Mouse (Mus musculus) thymus, adult 18-20 months (tissue): Measurements from ENCODE around the gene Ptchd4.

ENCODE experiments used
- DNase-seq, 2 experiments: peaks; one replicate each; pipeline ENCODE4 v3.0.0; 2022; ENCODE audit warnings: mixed read lengths in 2 of 2

Ptchd4 gene

DNA sequence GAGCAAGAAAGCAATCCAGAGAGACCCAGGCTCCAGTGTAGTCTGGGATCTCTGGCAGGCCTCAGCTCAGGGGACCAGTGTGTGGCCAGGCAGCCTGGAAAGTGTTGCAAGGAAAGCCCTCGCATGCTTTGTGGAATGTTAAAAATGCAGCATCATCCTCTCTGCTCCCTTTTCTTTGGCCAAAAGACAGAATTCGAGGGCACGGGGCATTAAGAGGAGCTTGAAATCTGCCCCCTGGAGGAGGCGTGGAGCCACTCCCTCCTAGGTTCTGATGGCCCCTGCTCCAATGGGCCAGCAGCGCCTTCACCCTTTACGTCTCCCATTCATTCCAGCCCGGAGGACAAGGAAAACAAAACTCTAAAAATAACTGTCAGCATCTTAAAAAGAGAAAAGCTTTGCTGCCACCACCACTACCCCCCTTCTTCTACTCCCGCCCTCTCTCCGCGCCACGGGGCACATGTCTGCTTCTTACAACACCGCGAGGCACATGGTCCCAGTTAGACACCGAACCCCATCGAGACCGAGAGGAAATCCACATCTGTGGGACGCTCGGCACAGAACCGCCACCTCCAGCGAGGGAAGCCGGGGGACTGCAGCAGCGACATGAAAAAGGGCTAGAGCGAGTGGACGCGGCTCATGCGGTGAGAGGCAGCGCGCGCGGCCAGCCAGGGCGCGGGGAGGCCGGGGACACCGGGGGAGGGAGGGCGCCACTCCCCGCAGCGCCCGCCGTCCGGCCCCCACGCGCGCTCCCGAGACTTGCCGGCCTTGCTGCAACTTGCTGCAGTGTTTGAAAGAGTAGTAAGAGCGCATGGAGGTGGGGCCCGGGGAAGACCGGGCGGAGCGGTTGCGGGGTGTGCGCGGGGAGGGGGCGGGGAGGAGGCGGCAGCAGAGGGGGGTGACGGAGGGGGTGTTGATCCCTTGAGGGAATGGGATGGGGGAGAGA is at the start of gene Ptchd4:
Gene Ptchd4, plus strand, starts transcription at position 279 of the 943 bp plus-strand sequence.
- DNase-seq = no peak

DNA sequence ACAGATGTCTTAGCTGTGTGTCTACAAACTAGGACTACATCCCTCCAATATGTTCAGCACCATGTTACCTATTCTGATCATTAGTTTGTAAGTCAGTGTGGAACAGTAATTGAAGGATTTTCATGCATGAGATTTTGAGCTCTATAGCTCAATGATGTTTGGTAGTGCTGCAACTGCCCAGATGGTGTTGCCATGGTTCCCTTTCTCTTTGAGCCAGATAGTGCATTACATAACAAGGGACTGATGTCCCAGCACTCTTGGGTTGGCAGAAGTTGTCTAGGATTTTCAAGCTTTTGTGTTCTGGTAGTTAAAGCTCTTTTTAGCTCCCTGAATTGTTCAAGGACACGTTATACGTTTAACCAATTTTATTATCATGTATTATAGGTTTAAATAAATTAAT is 38.9 kb upstream of the Ptchd4 start:
- DNase-seq = no peak

DNA sequence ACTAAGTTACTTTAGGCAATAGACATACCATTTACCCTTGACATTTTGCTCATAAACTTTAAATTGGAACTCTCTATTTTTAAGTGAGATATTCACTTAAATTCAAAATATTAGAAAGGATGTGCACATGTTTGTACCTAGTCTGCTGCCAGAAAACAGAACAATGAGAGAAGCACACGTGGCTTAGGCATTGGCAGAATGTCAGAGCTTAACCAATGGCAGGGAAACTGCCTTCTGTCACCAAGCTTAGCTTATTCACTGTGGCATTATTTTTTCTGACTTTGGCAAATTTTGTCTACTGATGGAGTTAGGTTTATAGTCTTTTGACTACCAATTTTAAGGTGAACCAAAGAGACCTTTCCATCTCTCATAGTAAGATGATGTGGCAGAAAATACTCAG is 31.4 kb upstream of the Ptchd4 start:
- DNase-seq = no peak

DNA sequence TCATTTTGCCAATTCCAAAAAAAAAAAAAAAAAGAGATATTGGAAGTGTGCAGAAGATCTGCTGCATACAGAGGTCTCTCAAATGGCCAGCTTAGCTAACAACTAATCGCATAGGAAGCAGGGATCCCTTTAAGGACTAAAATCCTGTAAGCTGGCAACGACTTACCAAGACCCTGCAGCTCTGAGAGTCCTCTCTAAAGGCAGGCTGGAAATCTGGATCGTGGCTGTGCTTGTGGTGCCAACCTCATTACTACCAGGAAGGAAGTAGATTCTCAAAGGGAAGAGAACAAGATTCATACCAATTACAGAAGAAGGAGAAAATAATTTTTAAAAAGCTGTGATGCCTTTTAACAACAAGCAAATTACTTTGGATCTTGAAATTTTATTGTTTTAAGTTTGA is 29.5 kb upstream of the Ptchd4 start:
- no peak for DNase-seq

DNA sequence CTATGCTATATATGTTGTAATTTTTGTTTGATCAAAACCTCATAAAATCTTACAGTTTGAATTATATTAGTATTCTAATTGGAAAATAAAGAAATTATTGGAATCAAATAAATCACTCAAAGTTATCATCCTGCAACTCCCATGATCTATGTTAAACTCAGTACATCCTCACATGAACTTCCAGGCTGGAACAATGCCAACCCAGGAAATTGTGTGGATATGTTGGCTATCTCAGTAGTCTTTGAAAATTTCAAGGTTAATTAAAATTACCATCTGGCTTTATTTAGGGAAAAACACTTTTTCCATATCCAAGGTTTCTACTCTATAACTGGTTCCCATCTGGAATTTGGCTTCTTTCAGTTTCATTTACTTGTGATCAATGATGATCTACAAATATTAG is 25.4 kb upstream of the Ptchd4 start:
- no peak for DNase-seq

DNA sequence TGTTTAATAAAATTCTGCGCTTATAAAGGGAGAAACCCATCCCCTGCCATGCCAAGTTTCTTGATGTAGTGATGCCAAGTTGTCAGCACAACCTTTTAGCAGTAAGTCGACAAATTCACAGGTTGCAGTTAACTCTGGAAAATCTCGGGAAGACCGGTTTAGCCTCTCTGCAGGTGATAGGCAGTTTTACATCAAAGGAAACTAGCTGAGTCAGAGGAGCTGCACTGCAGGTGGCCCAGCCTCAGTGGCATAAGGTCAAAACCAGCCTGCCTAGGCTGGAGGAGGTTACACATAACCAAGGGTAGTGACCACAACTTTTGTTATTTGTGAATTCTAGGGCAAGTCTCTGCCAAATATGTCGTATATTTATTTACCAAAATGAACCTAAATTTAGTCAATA is 24.0 kb upstream of the Ptchd4 start:
- DNase-seq = no peak

DNA sequence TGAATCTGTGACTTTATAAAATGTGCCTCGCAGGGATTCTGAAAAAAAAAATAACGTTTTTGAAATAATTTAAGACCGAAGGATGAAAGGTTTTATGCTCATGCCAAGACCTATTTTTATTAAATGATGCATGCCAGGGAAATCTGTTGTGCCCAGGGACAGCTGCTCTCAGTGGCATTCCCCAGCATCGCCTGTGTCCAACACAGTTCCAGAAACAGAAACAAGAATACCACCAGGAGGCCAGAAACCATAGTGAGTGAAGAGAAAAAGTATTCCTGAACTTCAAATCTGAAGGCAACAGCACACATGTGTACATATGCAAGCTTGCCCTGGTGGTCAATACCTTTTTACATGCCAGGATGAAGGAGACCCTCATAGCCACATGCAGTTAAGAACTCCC is 17.8 kb upstream of the Ptchd4 start:
- no peak for DNase-seq

DNA sequence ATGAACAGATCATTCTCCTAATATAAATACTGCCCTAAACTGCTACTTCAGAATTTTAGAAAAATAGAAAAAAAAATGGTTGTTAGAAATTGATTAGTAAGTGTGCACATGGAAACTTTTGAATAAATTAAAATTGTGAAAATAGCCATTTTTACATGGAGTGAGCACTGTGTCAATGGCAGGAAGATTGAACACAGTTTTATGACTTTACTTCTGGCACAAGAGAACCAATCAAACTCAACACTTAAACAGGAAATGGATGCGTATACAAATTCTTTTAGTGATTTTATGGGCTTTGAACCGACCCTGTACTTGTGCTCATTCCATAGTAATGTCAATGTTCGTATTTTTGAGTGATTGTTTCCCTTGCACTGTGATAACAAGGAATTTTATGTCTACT is 16.1 kb upstream of the Ptchd4 start:
- no peak for DNase-seq

DNA sequence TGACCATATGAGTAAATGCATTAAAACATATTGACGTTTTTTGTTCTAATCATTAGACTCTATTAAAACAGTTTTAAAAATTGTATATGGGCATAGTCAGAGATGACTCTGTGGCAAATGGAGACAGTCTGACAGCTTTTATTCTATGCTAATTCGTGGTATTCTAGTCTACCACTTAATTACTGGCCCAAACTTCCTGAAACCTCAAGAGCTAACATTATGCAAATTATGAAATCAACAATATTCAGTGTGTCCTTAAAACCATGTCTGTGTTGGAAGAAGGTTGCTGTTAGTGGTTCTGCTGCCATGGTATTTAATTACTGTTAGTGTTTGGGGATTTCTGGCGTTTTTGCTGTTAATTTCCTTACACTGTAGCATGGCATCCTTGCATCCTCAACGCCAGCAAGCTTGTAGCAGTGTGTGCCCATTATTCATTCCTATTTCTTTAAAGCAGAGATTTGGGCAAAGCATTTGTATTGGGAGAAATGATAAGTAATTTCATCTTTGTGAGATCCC is 12.6 kb upstream of the Ptchd4 start:
- no peak for DNase-seq

DNA sequence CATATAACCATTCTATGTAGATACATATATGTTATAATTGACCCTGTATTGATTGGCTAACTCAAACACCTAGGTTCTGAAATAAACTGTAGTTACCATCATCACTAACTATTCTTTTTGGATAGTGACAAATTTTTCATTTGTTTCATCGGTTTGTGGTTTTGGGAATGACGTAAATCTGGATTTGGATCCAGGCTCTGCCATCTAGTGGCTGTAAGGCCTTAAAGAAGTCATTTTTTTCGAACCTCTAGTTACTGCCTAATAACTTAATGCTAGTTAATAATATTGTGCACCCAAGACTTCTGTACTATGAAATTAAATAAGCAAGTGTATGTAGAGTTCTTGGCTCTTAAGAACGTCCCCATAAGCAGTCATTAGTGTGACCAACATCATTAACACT is 11.5 kb upstream of the Ptchd4 start:
- DNase-seq = no peak

DNA sequence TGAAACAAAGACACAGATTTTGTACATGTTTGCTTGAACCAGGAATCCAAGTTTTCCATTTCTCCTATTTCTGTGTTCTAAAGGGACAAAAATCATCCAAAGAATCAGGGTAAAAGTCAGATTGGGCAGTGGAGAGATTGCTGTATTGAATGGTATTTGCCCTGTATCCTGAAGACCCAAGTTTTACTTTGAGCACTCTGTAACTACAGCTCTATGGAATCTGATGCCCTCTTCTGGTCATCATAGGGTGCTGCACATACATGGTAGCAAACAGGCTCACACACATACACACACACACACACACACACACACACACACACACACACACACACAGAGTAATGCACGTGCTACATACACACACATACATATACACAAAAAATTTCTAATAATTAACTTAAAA is 8.7 kb upstream of the Ptchd4 start:
- no peak for DNase-seq

DNA sequence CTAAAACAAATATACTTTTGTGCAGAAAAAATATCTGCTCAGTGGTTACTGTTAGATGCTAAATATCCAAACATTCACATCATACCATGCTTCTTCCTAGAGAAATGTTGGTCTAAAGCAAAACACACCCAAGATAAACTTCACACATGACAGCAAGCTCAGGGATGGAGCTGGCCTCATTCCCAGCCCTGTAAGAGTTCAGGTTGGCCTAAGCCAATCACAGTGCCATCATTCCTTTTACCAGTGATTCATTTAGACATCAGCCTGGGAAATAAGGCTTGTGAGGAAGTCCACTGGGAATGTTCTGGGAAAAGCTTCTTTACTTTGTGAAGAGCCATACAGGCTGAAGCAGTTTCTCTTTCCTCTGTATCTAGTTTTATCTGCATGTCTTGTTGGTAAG is 5.6 kb upstream of the Ptchd4 start:
- DNase-seq = no peak

DNA sequence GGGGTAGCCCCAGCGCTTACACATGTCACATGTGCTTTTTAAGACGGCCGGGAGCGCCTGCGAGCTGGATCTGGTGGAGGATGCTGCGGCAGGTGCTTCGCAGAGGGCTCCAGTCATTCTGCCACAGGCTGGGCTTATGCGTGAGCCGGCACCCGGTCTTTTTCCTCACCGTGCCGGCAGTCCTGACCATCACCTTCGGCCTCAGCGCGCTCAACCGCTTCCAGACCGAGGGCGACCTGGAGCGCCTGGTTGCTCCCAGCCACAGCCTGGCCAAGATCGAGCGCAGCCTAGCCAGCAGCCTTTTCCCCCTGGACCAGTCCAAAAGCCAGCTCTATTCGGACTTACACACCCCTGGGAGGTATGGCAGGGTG is 850 bp downstream of the Ptchd4 start:
- DNase-seq = no peak

DNA sequence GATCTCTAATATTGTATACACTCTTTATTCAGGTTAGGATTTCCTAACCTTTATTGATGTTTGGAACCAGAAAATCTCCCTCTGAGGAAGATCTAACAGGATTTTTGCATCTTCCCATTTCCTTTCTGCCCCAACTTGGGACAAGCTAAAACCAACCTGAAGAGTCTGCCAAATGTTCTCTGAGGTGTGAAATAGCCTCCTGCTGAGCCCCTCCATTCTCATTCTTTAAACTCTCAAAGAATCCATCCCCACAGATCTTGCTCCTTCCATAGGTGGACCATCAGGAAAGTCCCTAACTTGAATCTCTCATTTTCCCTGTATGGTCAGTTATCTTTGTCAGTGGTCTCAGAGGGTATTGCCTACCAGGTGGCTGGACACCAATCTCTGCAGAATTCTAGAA is 20.0 kb downstream of the Ptchd4 start:
- DNase-seq = no peak

DNA sequence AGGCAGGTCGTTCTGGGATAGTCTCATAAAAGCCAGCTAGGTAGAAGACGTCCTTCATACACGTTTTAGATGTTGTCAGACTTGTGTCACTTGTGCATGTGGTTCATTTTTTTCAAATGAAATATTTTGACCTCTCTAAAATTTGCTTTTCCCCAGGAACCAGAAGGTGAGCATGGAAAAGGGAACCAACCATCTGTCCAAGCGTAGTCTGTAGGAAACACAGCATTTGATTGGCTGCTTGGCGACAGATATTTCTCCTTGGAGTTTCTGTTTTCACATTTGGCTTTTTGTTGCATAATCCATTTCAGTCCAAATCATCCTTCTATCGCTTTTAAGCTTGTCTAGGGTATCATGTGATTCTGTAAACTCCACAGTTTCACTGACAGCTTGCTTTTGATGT is 20.8 kb downstream of the Ptchd4 start:
- no peak for DNase-seq

DNA sequence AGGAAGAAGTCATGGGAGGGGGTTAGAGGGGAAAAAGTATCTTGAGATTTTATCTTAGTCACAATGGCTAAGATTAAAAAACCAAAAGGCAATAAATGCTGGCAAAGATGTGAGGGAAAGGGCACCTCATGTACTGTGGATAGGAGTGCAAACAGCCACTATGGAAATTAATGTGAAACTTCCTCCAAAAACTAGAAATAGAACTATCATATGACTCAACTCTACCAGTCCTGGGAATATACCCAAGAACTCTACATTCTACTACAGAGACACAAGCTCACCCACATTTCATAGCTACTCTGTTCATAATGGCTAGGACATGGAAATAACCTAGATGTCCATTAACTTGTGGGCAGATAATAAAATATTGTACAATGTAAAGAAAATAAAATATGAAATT is 30.3 kb downstream of the Ptchd4 start:
- no peak for DNase-seq

DNA sequence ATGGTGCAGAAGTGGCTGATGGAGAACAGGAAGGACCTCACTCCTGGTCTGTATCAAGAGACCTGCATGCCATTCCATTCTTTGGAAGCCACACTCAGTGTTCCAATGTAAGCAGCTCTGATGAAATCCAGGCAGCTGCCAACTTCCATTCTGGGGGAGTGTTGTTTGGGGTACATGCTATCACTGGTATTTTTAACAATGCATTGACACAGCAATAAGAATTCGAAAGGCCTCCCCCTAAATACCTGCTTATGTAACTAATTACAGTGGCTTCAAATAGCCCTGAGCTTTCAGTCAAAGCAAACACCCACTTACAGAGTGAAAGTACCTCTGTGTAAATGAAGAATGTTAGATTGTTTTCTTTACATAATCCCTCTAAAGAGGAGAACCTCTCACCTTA is 42.7 kb downstream of the Ptchd4 start:
- no peak for DNase-seq

DNA sequence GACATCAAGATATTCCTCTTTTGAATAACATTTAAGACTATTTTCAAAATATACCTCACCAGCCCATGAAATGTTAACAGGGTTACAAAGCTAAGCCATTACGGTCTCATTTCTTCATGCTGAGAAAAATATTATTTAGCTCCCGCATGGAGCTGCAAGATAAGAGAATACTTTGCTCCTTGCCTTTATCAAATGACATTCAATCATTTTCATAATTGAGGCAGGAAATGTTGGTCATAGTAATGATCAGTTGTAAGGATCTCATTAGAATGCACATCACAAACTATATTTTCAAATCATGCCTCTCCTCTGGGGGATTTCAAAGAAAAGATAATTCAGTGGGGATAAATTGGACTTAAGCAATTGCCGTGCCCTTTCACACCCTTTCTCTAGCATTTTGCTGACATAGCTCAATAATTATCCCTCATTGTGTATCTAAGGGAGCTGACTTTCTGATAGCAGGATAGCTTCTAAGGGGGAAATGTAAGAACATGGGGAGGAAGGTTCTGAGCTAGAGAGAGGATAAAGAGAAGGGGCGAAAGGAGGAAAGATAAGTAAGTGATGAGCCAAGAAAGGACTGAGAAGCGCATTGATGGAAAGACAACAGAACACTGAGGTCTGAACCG is 47.5 kb downstream of the Ptchd4 start:
- no peak for DNase-seq

DNA sequence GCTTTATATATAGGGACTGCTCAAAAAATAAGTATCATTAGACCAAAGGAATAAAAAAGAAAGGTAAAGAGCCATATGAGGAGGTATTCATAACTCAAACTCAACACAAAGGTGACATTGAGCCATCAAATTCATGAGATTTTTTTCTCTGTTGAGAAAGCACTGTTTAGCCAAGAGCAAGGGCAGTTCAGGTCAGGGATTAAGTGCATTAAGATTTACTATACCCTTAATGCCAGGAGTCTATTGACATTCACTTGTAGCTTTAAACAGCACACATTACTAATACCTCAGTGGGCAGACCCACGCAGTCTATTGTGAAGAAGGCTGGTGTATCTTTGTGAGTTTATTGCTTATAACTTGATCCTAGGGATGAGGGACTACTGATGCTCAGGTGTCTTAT is 49.0 kb downstream of the Ptchd4 start:
- no peak for DNase-seq

DNA sequence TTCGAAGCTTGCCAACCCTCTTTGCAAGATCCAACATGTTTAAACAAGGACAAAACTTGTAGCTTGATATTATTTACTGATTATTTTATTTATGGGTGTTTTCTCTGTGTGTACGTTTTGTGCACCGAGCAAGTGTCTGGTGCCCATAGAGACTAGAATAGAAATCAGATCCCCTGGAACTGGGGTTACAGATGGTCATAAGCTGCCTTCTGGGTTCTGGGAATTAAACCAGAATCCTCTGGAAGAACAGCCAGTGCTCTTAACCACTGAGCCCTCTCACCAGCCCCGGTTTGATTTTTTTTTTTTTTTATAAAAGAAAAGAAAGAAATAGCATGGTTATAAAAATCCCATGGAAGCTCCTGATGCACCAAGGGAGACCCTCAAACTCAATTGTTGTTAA is 59.1 kb downstream of the Ptchd4 start:
- DNase-seq = no peak

DNA sequence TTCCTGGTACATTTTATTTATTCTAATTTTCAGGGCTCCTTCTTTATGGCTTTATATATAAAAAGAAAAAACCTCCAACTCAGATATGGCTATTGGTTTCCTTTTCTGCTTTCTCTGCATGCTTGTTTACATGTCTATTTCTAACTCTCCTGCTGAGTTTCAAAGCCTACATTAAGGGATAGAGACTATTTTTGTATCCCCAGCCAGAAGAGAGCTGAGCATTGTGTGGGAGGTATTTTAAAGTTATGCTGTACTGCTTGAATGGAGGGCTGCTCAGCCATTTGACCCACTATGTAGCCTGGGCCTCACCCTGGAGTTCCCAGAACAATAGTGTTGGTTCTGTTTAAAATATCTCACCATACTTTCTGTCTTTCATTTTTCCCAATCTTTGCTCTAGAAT is 77.3 kb downstream of the Ptchd4 start:
- DNase-seq = no peak

DNA sequence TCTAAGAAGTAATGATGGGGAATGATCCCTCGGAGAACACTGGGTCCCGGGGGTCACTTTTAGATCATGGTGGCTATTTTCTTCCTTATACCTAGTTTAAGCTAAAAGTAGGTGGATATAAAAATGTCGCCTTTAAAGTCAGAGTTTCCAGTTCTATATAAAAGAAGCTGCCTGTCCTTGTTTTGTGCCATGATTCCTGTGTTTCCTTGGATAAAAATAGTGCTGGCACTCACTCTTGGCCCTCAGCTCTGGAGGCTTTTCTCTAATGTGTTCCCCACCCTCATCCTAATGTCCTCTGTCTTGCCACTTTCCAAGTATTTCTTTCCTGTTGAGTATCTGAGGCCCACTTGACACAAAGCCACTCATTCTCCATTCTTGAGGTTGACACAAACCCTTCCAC is 79.6 kb downstream of the Ptchd4 start:
- no peak for DNase-seq

DNA sequence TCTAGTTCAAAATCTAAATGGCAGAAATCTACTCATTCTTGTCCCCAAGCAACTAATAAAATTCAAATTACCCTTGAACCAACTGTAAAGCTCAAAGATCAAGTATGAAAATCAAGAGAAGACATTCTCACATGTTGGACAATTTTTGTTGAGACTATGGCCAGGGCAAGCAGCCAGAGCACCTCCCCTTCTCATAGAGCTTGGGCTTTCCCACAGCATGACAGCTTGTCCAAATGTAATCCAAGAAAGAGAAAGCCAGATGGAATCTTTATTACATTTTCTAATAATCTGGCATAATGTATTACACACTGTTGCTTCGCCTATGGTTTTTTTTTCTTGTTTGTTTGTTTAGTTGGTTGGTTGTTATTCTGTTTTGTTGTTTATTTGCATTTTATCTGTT is 102.7 kb downstream of the Ptchd4 start:
- no peak for DNase-seq

DNA sequence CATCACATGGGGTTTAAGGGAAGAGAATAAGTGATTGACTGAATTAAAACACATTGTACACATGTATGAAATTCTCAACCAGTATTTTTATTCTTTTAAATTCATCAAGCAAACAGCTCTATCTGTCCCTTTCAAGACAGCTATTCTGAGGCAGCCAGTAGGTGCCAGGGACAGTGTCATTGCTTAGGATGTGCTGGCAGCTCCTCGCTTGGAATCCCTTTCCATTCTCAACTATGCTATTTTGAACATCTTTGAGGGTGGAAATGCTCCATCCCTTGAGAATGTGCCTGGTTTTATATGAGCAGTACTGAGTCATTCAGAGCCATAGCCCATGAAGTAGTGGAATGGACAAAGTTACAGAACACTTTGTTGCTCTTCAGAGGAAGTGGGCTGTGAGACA is 112.2 kb downstream of the Ptchd4 start:
- DNase-seq = no peak

DNA sequence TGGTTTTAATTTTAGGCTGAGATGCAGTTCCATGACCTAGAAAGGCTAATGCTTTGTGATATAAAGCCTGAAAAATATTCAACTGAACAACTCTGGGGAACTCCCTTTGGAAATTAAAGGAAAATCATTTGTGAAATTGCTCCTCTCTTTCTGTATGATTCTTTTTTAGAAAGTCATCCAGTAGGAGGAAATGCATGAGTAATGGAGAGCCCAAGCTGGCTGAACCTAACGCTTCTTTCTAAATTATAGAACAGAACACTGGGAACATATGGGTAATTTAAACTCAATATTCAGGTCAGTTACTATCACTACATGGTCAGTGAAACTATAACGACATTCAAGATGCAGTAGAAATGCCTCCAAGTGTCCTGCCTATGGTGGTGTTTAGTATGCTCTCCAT is 114.6 kb downstream of the Ptchd4 start:
- no peak for DNase-seq
